Mouse (Mus musculus) cerebellum, adult 11 months (tissue): ENCODE data around the gene Tgfb1i1.
A peak's percentile ranks its signal among the peaks of the same experiment; 100 is the strongest.

Experiments used
- DNase-seq: peaks from one replicate; pipeline ENCODE4 v3.0.0; 2022

Tgfb1i1 gene

DNA sequence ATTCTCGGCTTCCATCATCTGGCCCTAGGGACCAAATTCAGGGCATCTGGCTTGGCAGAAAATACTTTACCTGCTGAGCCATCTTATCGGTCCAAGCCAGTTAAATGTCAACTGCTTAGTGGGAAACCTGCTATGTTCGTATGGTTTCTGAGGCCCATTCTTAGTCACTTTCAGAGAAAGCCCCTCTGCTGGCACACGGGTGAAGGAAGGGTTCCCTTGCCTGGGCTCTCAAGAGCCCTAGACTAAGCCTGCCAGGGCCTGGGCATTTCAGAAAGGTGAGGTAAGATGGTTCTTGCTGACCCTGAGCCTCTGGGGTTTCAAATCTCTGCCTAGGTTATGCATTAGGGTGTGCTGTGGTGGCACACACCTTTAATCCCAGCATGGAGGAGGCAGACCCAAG is 1.1 kb upstream of the Tgfb1i1 start:
- no peak for DNase-seq

DNA sequence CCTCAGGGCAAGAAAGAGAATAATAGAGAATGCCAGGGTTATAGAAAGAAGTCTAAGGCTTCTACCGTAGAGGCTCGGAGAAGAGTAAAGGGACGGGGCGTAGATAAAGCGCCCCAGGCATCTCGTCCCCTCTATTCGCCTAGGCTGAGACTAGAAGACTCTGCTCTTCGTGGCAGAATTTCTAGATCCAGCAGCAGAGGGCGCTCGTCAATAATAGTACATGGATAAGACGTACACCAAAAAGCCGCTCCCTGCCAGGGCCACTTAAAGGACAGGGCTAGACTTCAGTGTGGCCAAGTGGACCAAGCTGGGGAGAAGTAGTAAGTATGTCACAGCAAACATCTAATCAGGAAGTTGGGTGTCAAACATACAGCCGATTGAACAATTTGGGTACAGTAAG is 831 bp downstream of the Tgfb1i1 start:
- DNase-seq, result peak; percentile 82

DNA sequence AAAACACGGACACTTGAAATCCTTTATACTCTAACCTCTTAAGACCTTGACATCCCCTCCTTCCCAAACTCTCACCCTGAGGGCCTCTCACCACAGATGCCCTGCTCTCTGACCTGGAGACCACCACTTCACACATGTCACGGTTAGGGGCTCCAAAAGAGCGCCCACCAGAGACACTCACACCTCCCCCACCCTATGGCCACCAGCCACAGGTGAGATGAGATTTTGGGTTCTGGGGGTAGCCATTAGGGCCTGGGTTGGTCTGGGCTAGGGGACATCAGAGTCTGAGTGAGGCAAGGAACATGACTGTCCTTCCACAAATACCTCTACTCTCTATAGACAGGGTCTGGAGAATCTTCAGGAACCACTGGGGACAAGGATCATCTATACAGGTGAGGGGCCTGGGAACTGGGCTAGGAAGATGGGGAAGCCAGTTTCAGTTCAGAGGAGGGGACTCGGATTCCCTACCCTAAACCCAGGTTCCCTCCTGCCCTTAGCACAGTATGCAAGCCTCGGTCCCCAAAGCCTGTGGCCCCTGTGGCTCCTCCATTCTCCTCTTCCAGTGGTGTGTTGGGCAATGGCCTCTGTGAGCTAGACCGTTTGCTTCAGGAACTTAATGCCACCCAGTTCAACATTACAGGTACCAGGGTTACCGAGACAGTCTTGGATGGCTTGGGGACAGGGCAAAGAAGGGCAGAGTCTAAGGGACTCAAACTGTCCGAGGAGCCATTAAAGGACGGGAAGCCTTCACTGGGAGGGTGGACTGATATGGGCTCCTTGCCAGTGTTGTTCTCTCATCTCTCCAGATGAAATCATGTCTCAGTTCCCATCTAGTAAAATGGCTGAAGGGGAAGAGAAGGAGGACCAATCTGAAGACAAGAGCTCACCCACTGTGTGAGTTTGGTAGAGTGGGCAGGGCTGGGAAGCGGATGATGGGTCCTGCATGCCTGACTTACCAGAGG is 1.8 kb downstream of the Tgfb1i1 start:
- no peak for DNase-seq

DNA sequence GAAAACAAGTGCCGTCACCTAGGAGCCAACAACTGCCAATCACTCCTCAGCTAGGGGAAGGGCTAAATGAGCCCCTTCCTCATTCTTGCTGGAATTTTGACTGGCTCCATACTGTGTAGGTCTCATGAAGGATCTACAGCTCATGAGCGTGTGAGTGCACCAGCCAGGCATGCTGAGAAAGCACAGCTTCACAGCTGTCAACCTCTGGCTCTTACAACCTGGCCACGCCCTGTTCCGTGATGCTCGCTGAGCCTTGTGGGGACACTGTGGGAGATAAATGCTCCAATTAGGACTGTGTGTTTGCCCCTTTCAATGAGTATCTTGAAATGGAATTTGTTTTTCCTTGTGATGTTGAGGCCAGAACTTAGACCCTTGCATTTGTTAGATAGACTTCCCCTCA is 3.4 kb downstream of the Tgfb1i1 start:
- no peak for DNase-seq

DNA sequence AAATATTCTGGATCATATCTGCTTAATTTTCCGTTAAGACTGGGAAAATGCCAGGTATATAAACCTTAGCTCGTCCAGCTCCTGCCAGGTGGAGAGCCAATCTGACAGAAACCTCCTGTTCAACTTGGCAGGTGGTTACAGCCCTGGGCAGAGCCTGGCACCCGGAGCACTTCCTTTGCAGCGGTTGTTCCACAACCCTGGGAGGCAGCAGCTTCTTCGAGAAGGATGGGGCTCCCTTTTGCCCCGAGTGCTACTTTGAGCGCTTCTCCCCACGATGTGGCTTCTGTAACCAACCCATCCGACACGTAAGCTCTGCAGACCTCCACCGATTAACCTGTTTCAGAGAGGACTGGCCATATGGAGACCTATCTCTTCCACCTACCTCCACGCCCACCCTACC is 5.3 kb downstream of the Tgfb1i1 start:
- DNase-seq, result no peak

DNA sequence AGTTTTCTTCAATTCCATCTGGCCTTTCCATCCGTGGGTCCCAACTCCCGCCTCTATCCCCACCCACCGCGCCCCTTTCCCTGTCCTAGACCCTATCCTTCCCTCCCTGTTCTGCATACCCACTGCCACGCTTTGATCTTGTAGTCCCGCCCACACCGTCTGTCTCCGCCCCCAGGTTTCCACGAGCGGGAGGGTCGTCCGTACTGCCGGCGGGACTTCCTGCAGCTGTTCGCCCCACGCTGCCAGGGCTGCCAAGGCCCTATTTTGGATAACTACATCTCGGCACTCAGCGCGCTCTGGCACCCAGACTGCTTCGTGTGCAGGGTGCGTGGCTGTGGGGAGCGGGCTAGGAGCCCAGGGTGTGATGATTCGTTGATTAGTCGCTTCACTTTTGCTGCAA is 6.0 kb downstream of the Tgfb1i1 start:
- no peak for DNase-seq

DNA sequence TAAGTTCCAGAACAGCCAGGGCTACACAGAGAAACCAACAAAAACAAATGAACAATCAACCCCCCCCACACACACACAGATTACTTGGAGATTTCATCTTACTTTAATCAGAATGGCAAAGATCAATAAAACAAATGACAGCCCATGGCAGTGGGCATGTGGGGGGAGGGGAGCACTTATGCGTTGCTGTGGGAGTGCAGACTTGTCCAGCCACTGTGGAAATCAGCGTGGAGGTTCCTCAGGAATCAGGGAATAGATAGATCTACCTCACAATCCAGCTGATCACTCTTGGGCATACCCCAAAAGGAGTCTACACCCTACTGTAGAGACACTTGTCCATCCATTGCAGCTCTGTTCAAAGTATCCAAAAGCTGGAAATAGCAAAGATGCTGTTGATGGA is 8.4 kb downstream of the Tgfb1i1 start:
- no peak for DNase-seq

DNA sequence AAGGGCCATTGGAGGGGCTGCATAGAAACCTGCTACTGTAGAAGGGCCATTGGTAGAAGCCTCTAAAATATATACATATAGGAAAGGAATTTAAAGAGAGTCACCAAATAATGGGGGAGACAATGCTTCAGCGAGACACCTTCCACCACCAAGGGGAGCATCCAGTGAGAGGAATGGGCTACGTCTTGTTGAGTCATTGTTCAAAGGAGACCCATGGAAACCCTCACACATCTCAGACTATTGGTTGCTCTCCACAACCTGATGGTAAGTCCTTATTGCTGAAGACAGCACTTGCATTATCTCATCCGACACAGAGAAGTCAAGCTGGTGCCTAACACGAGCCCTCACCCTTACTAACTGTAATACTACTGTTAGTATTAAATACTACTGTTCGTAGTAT is 9.1 kb downstream of the Tgfb1i1 start:
- DNase-seq, result no peak

DNA sequence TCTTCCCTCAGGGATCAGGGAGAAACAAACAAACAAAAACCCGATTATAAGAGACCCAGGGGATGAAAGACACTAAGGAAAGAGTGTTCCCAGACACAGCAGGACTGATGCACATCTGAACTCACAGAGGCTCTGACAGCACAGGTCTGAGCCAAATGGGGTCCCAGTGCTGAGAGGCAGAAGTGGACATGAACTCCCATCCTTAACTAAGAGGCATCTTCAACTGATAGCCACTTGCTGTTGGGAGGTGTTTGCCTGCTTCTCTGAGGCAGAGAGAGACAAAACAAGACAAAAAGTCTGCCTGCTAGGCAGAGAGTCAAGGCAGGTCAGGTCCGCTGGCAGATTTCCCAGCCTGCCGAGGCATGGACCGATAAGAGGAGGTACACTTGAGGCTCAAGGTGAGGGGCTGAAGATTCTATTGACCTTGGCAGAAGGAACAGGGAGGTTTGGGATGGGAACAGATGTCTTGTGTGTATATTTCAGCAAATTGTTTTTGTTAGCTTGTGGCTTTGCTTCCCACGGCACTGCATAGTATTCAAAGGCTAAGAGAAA is 10.2 kb downstream of the Tgfb1i1 start:
- DNase-seq, result no peak

DNA sequence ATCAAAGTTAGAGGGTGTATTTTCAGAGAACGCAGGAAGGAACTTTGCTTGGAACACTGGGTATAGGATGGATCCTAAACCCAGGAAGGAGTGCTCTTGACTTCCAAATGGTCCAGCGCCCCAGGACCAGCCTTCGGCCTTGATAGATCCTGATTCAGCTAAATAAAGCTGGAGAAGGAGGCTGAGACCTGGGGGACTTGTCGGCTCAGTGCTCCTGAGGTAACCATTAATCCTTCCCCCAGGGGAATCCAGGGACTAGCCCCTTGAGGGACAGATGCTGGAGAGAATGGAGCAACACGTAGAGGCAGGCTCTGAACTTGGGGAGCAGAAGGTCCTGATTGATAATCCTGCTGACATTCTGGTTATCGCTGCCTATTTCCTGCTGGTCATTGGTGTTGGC is 18.8 kb downstream of the Tgfb1i1 start, which contains the start of gene Slc5a2:
TSS of gene Slc5a2 (plus strand) at position 247 of the 400 bp plus-strand sequence.
- DNase-seq, result no peak

DNA sequence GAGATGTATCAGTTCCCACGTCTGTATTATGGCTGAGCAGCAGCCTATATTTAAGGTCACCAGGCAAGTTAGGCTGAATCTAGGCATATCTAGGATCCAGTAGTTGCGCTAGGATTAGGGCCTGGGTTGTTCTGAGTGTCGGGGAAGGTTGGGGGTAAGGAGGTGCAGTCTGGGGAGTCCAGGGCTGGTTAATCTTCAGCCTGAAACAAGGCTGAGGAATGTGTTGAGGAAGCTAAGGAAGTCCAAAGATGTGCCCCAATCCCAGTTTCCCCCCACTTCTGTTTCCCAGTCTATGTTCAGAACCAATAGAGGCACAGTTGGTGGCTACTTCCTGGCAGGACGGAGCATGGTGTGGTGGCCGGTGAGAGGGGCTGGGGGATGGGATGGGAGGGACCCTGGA is 19.4 kb downstream of the Tgfb1i1 start:
- DNase-seq, result no peak

DNA sequence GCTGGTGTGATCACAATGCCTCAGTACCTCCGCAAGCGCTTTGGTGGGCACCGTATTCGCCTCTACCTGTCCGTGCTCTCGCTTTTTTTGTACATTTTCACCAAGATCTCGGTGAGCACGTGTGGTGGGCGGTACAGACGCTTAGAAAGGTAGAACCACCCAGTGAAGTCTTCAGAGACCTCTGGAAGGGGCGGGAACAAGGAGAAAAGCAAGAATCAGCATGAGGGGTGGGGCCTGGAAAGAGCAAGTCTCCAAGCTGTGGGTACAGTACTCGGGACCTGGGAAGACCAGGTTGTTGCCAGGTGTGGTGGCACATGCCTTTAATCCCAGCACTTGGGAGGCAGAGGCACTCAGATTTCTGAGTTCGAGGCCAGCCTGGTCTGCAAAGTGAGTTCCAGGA is 20.8 kb downstream of the Tgfb1i1 start:
- DNase-seq, result no peak

DNA sequence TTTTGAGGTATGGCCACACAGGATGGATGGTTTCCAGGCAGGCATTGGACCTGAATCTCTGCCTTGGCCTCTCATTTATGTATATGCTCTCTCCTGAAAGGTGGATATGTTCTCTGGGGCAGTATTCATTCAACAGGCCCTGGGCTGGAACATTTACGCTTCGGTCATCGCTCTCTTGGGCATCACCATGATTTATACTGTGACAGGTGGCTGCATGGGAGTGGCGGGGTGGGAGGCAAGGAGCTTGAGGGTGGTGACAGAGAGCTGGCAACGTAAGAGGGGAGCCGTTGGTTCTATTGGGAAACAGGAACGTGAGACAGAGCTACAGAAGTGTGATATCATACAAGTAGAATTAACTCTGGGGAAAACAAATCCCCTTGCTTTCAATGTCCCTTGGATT is 21.2 kb downstream of the Tgfb1i1 start:
- DNase-seq, result no peak

DNA sequence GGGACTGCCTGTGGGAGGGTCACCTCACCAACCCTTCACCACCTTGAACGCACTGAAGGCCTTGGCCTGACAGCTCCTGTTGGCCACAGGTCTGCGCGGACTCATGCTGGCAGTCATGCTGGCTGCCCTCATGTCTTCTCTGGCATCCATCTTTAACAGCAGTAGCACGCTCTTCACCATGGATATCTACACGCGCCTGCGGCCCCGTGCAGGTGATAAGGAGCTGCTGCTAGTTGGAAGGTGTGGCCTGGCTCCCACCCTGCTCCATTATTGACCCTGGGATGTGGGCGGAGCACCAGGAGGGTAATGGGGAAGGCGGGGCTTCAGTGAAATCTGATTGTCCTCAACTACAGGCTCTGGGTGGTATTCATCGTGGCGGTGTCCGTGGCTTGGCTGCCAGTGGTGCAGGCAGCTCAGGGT is 23.8 kb downstream of the Tgfb1i1 start:
- peak; percentile 48 for DNase-seq

DNA sequence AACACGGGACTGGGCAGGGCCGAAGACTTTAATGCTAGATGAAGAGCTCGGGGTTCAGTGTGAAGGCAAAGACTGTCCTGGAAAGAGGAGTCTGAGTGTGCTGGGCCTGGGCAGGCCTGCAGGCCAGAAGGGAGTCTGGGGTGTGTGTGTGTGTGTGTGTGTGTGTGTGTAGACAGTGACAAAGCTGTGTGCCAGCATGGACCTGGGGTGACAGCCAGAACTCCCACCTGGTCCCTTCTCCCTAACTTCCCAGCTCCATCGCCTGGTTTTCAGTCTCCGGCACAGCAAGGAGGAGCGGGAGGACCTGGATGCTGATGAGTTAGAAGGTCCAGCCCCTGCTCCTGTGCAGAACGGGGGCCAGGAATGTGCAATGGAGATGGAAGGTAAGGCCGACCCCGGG is 24.9 kb downstream of the Tgfb1i1 start:
- DNase-seq, result peak; percentile 25

DNA sequence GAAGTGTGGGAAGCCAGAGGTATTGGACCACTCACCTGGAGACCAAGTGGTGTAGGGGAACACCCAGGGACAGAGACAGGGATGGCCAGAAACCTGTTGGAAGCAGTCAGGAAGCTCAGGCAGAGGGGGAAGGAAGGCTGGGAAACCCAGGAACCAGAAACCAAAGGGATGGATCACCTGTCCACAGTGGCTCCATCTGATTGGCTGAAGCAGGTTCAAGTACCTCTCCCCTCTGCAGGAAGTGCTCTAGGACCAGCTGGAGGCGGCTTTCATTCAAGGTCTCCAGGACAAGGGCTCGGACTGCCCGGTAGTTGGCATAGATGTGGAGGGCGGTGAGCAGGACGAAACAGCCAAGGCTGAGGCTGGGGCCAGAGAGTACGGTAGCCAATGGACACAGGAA is 29.4 kb downstream of the Tgfb1i1 start:
- DNase-seq, result no peak

DNA sequence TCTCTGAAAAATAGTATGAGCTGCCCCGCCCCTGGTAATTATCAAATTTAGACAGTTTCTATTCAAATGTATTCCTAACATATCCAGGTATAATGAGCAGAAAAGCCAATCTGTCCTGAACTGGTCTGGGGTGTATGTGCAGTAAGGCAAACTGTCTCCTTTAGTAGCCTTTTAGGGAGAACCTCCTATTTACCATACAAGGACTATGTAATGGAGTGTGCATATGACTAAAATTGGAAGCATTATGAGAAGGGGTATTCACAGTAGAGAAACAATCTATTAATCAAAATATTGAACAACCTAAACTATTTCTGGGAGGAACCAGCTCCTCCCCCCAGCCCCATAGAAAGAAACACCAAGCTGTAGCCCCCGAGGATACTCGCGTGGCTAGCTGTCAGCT is 33.1 kb downstream of the Tgfb1i1 start:
- no peak for DNase-seq

DNA sequence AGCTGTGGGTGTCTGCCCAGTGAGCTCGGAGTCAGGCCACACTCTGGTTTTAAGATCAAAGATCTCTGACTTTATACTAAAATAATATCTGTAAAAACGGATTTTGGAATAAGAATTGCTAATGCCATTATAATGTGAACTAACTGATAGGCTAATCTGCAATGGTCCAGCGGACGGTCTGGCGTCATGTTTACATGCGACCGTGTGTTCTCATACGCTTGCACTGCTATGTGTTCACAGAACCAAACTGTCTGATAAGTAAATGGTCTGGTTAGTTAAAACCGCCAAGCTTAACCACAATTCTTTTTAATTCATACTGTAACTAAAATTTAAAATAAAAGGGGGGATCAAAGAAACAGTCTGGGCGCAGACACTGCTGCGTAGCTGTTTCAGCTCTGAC is 35.2 kb downstream of the Tgfb1i1 start:
- no peak for DNase-seq

DNA sequence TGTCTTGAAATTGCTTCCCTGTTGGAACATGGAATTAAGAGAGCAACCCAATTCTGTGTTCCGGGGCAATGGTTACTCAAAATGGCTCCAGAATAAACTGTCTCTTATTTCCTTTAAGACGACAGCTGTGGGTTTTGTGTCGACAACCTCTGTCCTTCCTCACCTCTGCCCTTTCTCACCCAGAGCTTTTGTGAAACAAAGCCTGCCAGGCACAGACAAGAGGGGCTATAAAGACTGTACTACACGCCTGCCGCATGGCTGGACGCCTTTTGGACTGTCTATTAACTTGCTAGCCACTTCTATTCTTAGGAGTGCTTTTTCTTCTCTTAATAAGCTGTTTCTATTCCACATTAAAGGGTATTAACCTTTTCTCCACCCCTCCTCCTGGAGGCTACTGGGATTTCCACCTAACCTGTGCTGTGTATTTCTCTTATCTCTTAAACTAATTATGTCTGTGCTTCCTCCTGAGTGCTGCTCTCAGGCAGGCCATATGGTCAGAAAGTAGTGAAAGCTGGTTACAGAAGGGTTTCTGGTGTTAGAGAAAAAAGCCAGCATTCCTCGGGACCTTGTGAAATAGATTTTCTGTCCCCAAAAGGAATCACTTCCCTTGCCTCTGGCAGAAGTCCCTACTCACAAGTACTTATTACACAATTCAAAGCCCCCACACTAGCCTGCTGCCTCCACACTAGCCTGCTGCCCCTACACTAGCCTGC is 36.1 kb downstream of the Tgfb1i1 start:
- DNase-seq, result no peak

DNA sequence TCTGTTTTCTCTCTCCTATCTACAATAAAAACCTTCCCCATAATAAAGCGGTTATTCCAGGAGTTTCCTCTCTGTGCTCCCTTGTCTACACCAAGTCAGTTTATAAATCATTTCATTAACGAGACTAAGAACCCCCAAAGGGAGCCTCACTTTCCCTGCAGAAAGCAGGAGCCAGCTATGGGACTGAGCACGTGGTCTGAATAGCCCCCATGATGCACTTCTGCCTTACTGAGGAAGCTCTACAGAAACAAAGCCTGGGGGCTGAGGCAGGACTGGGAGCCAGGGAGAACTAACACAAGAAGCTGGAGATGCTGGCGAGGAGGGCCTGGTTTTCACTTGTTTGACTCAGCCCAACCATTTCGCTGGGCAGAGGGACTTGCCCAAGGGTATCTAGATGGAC is 37.4 kb downstream of the Tgfb1i1 start:
- DNase-seq, result no peak

DNA sequence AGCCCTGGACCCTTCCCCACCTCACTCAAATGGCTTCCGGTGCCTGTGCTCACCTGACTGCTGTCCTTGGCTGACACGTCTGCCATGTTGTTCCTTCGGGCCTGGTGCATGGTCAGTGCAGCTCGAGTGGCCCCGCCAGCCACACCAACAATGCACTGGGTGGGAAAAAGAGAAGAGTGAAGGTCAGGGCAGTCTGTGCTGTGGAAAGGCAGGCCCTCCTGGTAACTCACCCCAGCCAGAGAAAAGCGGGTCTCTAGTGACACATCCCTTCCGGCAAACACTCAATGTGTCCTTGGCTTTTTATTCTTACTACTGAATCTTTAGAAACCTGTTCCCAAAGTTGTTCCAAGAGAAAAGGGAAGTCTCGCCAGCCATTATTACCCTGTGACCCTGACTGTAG is 38.4 kb downstream of the Tgfb1i1 start:
- DNase-seq, result no peak

DNA sequence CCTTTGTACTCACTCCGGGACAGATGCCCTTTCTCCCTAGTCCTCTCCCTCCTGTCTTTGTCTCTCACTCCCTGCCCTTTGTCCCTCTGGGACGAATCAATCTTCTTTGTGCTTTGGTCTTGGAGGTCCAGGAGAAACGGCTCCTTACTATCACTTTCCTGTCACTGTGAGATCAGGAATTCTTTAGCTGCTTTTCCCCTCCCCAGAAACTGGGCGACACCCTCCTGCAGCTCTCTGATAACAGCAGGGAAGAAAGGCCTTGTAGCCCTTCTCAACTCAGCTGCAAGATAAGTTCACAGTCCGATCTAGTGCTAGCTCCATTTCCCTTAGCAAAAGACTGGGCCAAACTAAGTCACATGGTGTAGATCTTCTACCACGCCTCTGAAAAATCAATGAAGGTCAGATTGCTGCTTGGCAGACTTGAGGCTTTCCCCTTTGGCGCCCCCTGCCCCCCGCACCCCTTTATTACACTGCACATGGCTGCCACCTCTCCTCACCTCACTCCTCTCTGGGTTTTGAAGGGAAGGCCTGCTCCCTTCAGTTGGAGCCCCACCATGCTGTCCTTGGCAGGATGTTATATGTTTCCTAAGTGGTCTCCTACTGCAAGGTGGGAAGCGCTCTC is 42.4 kb downstream of the Tgfb1i1 start:
- no peak for DNase-seq

DNA sequence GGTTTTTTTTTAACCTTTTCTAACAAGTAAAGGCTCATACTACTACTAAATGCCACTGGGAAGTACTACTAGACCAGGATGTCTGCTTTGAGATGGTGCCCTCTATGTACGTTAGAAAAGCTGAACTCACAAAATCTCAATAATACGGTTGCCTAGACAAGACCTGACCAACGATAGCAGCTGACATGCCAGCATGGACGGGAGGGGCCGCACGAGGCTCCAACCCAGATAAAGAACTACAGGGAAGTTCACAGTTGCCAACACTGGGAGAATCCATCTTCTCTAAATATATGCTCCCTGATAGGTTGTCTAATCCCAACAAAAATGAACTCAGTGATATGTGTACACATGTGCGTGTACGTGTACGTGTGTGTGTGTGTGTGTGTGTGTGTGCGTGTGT is 48.2 kb downstream of the Tgfb1i1 start:
- DNase-seq, result no peak

DNA sequence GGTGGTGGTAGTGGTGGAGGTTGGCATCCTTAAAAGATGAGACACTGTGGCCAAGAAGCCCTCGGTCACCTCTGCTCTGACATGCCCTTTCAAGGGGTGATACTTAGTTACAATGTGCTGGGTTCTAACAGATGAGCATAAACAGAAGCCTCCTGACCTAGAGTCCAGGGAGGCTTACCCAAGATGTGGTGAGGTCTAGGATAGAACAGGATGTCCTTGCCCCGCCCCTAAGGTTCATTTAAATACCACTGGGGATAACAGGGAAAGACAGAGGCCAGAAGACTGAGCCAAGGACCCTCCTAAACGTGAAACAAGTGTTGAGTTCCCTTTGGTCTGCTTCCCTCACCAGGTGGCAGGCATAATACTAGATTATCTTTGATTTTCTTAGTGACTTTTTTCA is 49.9 kb downstream of the Tgfb1i1 start:
- DNase-seq, result no peak
